Mouse (Mus musculus) hindbrain, embryonic 13.5 days (tissue): ENCODE results near the gene Tmem189. TPM values are rescaled to one million over a fixed set of nuclear protein-coding genes. Genes with fewer than 3 reads are reported as not detected.
A peak's percentile ranks its signal among the peaks of the same experiment; 100 is the strongest.
"Not testable (repeated sequence)": the region's sequence is repeated elsewhere in the genome, so short reads cannot be mapped to it uniquely, and the experiment has no call there.

Experiments used
- ATAC-seq: fragments of 200-750 bp; cut with Nextera tagmentation; 2 replicates; pipeline ENCODE4 v1.8.0; 2017; ENCODE audit warnings: moderate TSS enrichment; ENCODE audit not compliant: low FRiP score
- H3K27ac ChIP-seq: fragments of 300-500 bp; sonication (generic); 2 replicates; pipeline ENCODE4 v1.5.1; 2015; ENCODE audit warnings: inconsistent platforms, mild to moderate bottlenecking, moderate library complexity
- H3K27me3 ChIP-seq: fragments of 300-500 bp; sonication (generic); 2 replicates; pipeline ENCODE4 v1.6.1; 2015; ENCODE audit warnings: mild to moderate bottlenecking, inconsistent platforms
- H3K36me3 ChIP-seq: fragments of 300-500 bp; sonication (generic); 2 replicates; pipeline ENCODE4 v1.6.1; 2015; ENCODE audit warnings: mild to moderate bottlenecking, inconsistent platforms
- H3K4me1 ChIP-seq: fragments of 300-500 bp; sonication (generic); replicated peaks from 2 replicates; pipeline ENCODE4 v1.6.1; 2015; ENCODE audit warnings: inconsistent platforms
- H3K4me2 ChIP-seq: fragments of 300-500 bp; sonication (generic); 2 replicates; pipeline ENCODE4 v1.6.1; 2015; ENCODE audit warnings: inconsistent platforms, mild to moderate bottlenecking, moderate library complexity
- H3K4me3 ChIP-seq: fragments of 300-500 bp; sonication (generic); 2 replicates; pipeline ENCODE4 v1.5.1; 2015; ENCODE audit warnings: mild to moderate bottlenecking, inconsistent platforms
- H3K9ac ChIP-seq: fragments of 300-500 bp; sonication (generic); 2 replicates; pipeline ENCODE4 v1.6.1; 2015; ENCODE audit warnings: mild to moderate bottlenecking, inconsistent platforms
- H3K9me3 ChIP-seq: fragments of 300-500 bp; sonication (generic); 2 replicates; pipeline ENCODE4 v1.6.1; 2016; ENCODE audit warnings: inconsistent platforms
- WGBS: fragments of 180-500 bp; shearing (Covaris S2); methylation state at CpG from one replicate; pipeline ENCODE4 v1.1.7; 2015; 5-methylcytosine and 5-hydroxymethylcytosine counted together
- polyA plus RNA-seq: library from polyadenylated mRNA; unstranded; fragments of >200 nt; fragmentation: Nextera tagmentation; extraction: Ambion mirVana; gene quantifications from 2 replicates; pipeline ENCODE4 v1.2.1, GENCODE M21; 2015

Tmem189 gene
- polyA plus RNA-seq, 1 experiment from 2014 or later, result 33.5 TPM

- 84% methylated on average over 5 of the region's 5 CpGs for WGBS
- no peak for ATAC-seq
- H3K4me1 ChIP-seq, result peaks cover 52% of the 10 kb centered on the region
Observed at GRCm38 (mm10) chr2:167622965-167623364, 66.7 kb downstream of the Tmem189 start.

GRCm38 (mm10) chr2:167622352-167622751 lies 67.3 kb downstream of the Tmem189 start:
- 86% methylated on average over 13 of the region's 13 CpGs for WGBS
- Histone ChIP-seq H3K4me2 (no peak overlapping the region), H3K9me3 (no peaks in the 10 kb centered on the region), H3K27me3 (no peaks in the 10 kb centered on the region), H3K9ac (no peak overlapping the region), H3K27ac (no peak overlapping the region), H3K4me3 (no peak overlapping the region), H3K4me1 (peaks cover 46% of the 10 kb centered on the region), H3K36me3 (peaks cover 7% of the 10 kb centered on the region)
- ATAC-seq, result no peak

More at GRCm38 (mm10) chr2:167622965-167623364, 66.7 kb downstream of the Tmem189 start:
- no peak overlapping the region for H3K9ac ChIP-seq
- H3K27me3 ChIP-seq, result no peaks in the 10 kb centered on the region
- peaks cover 8% of the 10 kb centered on the region for H3K36me3 ChIP-seq
- H3K4me2 ChIP-seq, result no peak overlapping the region
- H3K9me3 ChIP-seq, result no peaks in the 10 kb centered on the region
- H3K27ac ChIP-seq, result no peak overlapping the region
- H3K4me3 ChIP-seq, result no peak overlapping the region

GRCm38 (mm10) chr2:167621255-167622087 lies 68.2 kb downstream of the Tmem189 start:
- no peak for ATAC-seq
- Histone ChIP-seq H3K36me3 (peaks cover 12% of the 10 kb centered on the region), H3K9me3 (no peaks in the 10 kb centered on the region), H3K4me1 (peaks cover 39% of the 10 kb centered on the region), H3K4me2 (no peak overlapping the region), H3K9ac (no peak overlapping the region), H3K4me3 (no peak overlapping the region), H3K27ac (no peak overlapping the region), H3K27me3 (no peaks in the 10 kb centered on the region)
- WGBS, result 82% methylated on average over 9 of the region's 9 CpGs

GRCm38 (mm10) chr2:167617472-167617871 lies 72.2 kb downstream of the Tmem189 start:
- Histone ChIP-seq H3K36me3 (peaks cover 51% of the 10 kb centered on the region), H3K9ac (no peak overlapping the region), H3K4me1 (peaks cover 24% of the 10 kb centered on the region), H3K4me2 (no peak overlapping the region), H3K27me3 (no peaks in the 10 kb centered on the region), H3K4me3 (no peak overlapping the region), H3K9me3 (no peaks in the 10 kb centered on the region), H3K27ac (no peak overlapping the region)
- WGBS, result 52% methylated on average over 4 of the region's 4 CpGs
- no peak for ATAC-seq

- Histone ChIP-seq H3K9me3 (no peaks in the 10 kb centered on the region), H3K4me2 (no peak overlapping the region), H3K27me3 (no peaks in the 10 kb centered on the region), H3K4me1 (peaks cover 20% of the 10 kb centered on the region), H3K9ac (no peak overlapping the region), H3K4me3 (no peak overlapping the region), H3K27ac (no peak overlapping the region), H3K36me3 (peaks cover 55% of the 10 kb centered on the region)
- ATAC-seq, result no peak
- WGBS, result 94% methylated on average over 3 of the region's 3 CpGs
Observed at GRCm38 (mm10) chr2:167617034-167617433, 72.6 kb downstream of the Tmem189 start.

- not testable (repeated sequence) for H3K4me3 ChIP-seq, H3K9ac ChIP-seq, H3K4me1 ChIP-seq, H3K9me3 ChIP-seq, ATAC-seq, H3K4me2 ChIP-seq, H3K27ac ChIP-seq, H3K27me3 ChIP-seq
- peaks cover 77% of the 10 kb centered on the region for H3K36me3 ChIP-seq
- 94% methylated on average over 7 of the region's 7 CpGs for WGBS
Observed at GRCm38 (mm10) chr2:167613335-167613734, 76.3 kb downstream of the Tmem189 start.

GRCm38 (mm10) chr2:167612122-167612521 lies 77.5 kb downstream of the Tmem189 start:
- Histone ChIP-seq H3K4me1 (no peaks in the 10 kb centered on the region), H3K36me3 (peaks cover 78% of the 10 kb centered on the region), H3K9me3 (no peaks in the 10 kb centered on the region), H3K27ac (no peak overlapping the region), H3K27me3 (no peaks in the 10 kb centered on the region), H3K9ac (no peak overlapping the region), H3K4me2 (no peak overlapping the region), H3K4me3 (no peak overlapping the region)
- ATAC-seq, result no peak
- WGBS, result 95% methylated on average over 14 of the region's 14 CpGs

- Histone ChIP-seq H3K9ac (no peak overlapping the region), H3K27me3 (no peaks in the 10 kb centered on the region), H3K27ac (no peak overlapping the region), H3K9me3 (no peaks in the 10 kb centered on the region), H3K4me3 (no peak overlapping the region), H3K4me1 (no peaks in the 10 kb centered on the region), H3K4me2 (no peak overlapping the region), H3K36me3 (peaks cover 78% of the 10 kb centered on the region)
- no peak for ATAC-seq
- WGBS, result 94% methylated on average over 10 of the region's 10 CpGs
Observed at GRCm38 (mm10) chr2:167611287-167611686, 78.3 kb downstream of the Tmem189 start.

GRCm38 (mm10) chr2:167606745-167607123 lies 82.9 kb downstream of the Tmem189 start:
- Histone ChIP-seq H3K4me3 (no peak overlapping the region), H3K4me1 (peaks cover 3% of the 10 kb centered on the region), H3K9ac (no peak overlapping the region), H3K4me2 (no peak overlapping the region), H3K9me3 (no peaks in the 10 kb centered on the region), H3K36me3 (peaks cover 35% of the 10 kb centered on the region), H3K27ac (no peak overlapping the region), H3K27me3 (peaks cover 21% of the 10 kb centered on the region; the same call in 1 of the 2 replicates)
- 85% methylated on average over 4 of the region's 4 CpGs for WGBS
- ATAC-seq, result no peak

GRCm38 (mm10) chr2:167605817-167606744 lies 83.5 kb downstream of the Tmem189 start:
- no peak for ATAC-seq
- Histone ChIP-seq H3K4me1 (peaks cover 3% of the 10 kb centered on the region), H3K27me3 (peaks cover 22% of the 10 kb centered on the region; the same call in 1 of the 2 replicates), H3K4me3 (no peak overlapping the region), H3K9ac (no peak overlapping the region), H3K4me2 (no peak overlapping the region), H3K9me3 (no peaks in the 10 kb centered on the region), H3K27ac (no peak overlapping the region), H3K36me3 (peaks cover 35% of the 10 kb centered on the region)
- whole genome bisulfite sequencing, result 84% methylated on average over 17 of the region's 17 CpGs

- H3K36me3 ChIP-seq, result peaks cover 30% of the 10 kb centered on the region
- WGBS, result 32% methylated on average over 11 of the region's 11 CpGs
- peaks cover 3% of the 10 kb centered on the region for H3K4me1 ChIP-seq
- peak; percentile 86 for ATAC-seq
- no peak overlapping the region for H3K27ac ChIP-seq
- H3K4me3 ChIP-seq, result no peak overlapping the region
- no peak overlapping the region for H3K9ac ChIP-seq
- no peak overlapping the region for H3K4me2 ChIP-seq
- peaks cover 23% of the 10 kb centered on the region; the same call in 1 of the 2 replicates for H3K27me3 ChIP-seq
- H3K9me3 ChIP-seq, result no peaks in the 10 kb centered on the region
Observed at GRCm38 (mm10) chr2:167605178-167605794, 84.3 kb downstream of the Tmem189 start.

- Histone ChIP-seq H3K4me3 (no peak overlapping the region), H3K27me3 (peaks cover 35% of the 10 kb centered on the region), H3K9ac (no peak overlapping the region), H3K4me2 (no peak overlapping the region), H3K9me3 (no peaks in the 10 kb centered on the region), H3K4me1 (peaks cover 3% of the 10 kb centered on the region), H3K27ac (no peak overlapping the region), H3K36me3 (peaks cover 17% of the 10 kb centered on the region)
- no peak for ATAC-seq
- 52% methylated on average over 5 of the region's 5 CpGs for WGBS
Observed at GRCm38 (mm10) chr2:167602978-167603377, 86.6 kb downstream of the Tmem189 start.
